Mouse (Mus musculus) liver (tissue): Measurements from ENCODE around the gene Hipk3.

Experiments
- DNase-seq: peaks from one replicate; pipeline ENCODE4 v3.0.0-alpha.2; 2020; ENCODE audit warnings: mixed read lengths

Gene Hipk3

GRCm38 (mm10) chr2:104411806-104412205, 82.4 kb downstream of the Hipk3 start:
- DNase-seq = no peak

GRCm38 (mm10) chr2:104410963-104411545, 83.2 kb downstream of the Hipk3 start, which contains the start of gene D430041D05Rik:
Gene D430041D05Rik (minus strand): TSS chr2:104411013.
- no peak for DNase-seq

GRCm38 (mm10) chr2:104409851-104410821, 84.1 kb downstream of the Hipk3 start:
- DNase-seq = peak; percentile 11

GRCm38 (mm10) chr2:104408351-104408750, 85.9 kb downstream of the Hipk3 start:
- DNase-seq = no peak

GRCm38 (mm10) chr2:104407913-104408312, 86.3 kb downstream of the Hipk3 start:
- no peak for DNase-seq

GRCm38 (mm10) chr2:104404036-104404435, 90.2 kb downstream of the Hipk3 start:
- DNase-seq = no peak

GRCm38 (mm10) chr2:104398651-104399290, 95.5 kb downstream of the Hipk3 start:
- no peak for DNase-seq

GRCm38 (mm10) chr2:104395961-104396360, 98.3 kb downstream of the Hipk3 start:
- DNase-seq = no peak

GRCm38 (mm10) chr2:104394769-104395168, 99.5 kb downstream of the Hipk3 start:
- DNase-seq = no peak

GRCm38 (mm10) chr2:104392700-104393312, 101.4 kb downstream of the Hipk3 start:
- DNase-seq = no peak

GRCm38 (mm10) chr2:104389231-104389630, 105.0 kb downstream of the Hipk3 start:
- DNase-seq = no peak

- no peak for DNase-seq
These were observed 108.3 kb downstream of the Hipk3 start for GRCm38 (mm10) chr2:104385941-104386340.

- DNase-seq = no peak
These were observed 110.7 kb downstream of the Hipk3 start for GRCm38 (mm10) chr2:104383589-104383988.

GRCm38 (mm10) chr2:104382813-104383212, 111.4 kb downstream of the Hipk3 start:
- no peak for DNase-seq

GRCm38 (mm10) chr2:104379304-104379703, 114.9 kb downstream of the Hipk3 start:
- no peak for DNase-seq

- no peak for DNase-seq
These were observed 115.5 kb downstream of the Hipk3 start for GRCm38 (mm10) chr2:104378791-104379190.

- no peak for DNase-seq
These were observed 116.3 kb downstream of the Hipk3 start for GRCm38 (mm10) chr2:104377990-104378389.
